Mouse (Mus musculus) left cerebral cortex, adult 2 months (tissue): Measurements from ENCODE around the gene Myt1. TPM values are rescaled to one million over a fixed set of nuclear protein-coding genes. Genes with fewer than 3 reads are reported as not detected.

Source experiments
- DNase-seq, 2 experiments: peaks; one replicate each; pipeline ENCODE4 v3.0.0; 2021 to 2022; ENCODE audit warnings: low spot score in 2 of 2, mixed read lengths in 1 of 2; ENCODE audit errors: extremely low spot score in 1 of 2
- H3K27ac ChIP-seq: fragments of 200-600 bp; 2 replicates; pipeline ENCODE4 v1.8.1; 2022
- H3K4me3 ChIP-seq: fragments of 200-600 bp; 2 replicates; pipeline ENCODE4 v1.8.1; 2022
- CTCF ChIP-seq: fragments of 200-600 bp; IDR thresholded peaks from 2 replicates; pipeline ENCODE4 v1.8.1; 2022; ENCODE audit warnings: antibody characterized with exemption, mild to moderate bottlenecking, moderate library complexity
- intact Hi-C: fragments of 180-260 bp; cut with DNase I; formaldehyde crosslinking; loops from one replicate; pipeline ENCODE4 v1.15.1; 2025
- total RNA-seq, 2 experiments: library from RNA; stranded (reverse); gene quantifications; 2 replicates each; pipeline ENCODE4 v1.2.3; 2021

Myt1 gene
- total RNA-seq, 2 experiments from 2014 or later, result 17.9 to 19.6 TPM

GRCm38 (mm10) chr2:181759041-181759440 is 4.1 kb upstream of the Myt1 start:
- TF ChIP-seq CTCF, result no peak
- H3K27ac ChIP-seq, result no peak overlapping the region
- DNase-seq, result peak; percentile 38 to 48
- intact Hi-C loops, result no loop called here
- H3K4me3 ChIP-seq, result no peak overlapping the region

DNA sequence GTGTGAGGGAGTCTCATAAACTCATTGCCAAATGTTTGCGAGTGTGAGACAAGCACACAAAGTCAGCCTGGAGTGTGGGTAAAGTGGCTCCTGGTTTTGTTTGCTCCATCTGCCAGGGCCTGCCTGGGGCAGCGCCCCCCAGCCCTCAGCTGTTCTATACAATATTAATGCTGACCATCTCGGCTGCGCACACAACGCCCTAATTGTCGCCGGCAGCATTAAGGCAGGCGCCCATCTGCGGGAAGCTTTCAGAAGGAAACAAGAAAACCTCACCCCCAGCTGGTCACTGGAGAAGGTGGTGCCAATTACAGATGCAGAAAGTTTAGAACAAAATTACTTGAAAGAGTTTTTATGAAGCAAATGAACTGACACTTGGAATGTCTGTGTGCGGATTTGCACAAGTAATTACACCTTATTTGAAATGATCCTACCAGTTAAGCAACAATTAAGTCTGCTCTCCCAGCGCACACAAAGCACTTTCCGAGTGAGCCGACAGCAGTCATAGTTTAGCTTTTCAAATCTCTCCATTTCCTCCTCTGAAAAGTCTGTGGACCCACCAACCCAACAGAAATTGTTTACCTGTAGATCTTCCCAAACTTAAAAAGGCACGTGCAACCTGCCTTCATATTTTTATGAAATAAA is 875 bp downstream of the Myt1 start:
- no peak for TF ChIP-seq CTCF
- Histone ChIP-seq H3K27ac (no peak overlapping the region), H3K4me3 (no peak overlapping the region)
- intact Hi-C loops, result no loop called here
- DNase-seq, result no peak

GRCm38 (mm10) chr2:181764600-181764999 is 1.5 kb downstream of the Myt1 start:
- no peak for DNase-seq
- intact Hi-C loops, result no loop called here
- no peak overlapping the region for H3K4me3 ChIP-seq
- TF ChIP-seq CTCF, result no peak
- no peak overlapping the region for H3K27ac ChIP-seq

DNA sequence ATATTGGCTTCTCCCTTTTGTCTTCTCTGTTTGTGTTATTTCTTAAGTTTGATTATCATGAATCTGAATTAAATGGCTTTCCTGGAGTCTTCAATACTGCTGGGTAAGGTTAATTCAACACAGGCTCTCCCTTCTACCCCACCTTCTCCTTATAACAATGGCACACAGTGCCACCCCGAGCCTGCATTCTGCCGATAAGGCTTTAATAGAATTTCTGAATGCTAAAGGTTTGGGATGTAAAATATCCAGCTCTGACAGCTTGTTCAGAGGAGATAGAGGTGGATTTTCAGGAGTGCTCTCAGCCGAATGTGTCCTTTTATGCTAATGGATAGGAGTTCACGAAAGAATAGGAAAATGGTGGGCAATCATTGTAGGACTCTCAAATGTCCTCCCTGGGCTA is 2.1 kb downstream of the Myt1 start:
- intact Hi-C loops, result no loop called here
- Histone ChIP-seq H3K4me3 (no peak overlapping the region), H3K27ac (no peak overlapping the region)
- TF ChIP-seq CTCF, result no peak
- DNase-seq, result no peak

- peak overlapping the region; percentile 83 for H3K27ac ChIP-seq
- TF ChIP-seq CTCF, result no peak
Measured at GRCm38 (mm10) chr2:181766672-181767557, 3.8 kb downstream of the Myt1 start.

GRCm38 (mm10) chr2:181768451-181768850 is 5.3 kb downstream of the Myt1 start:
- DNase-seq, result no peak
- Histone ChIP-seq H3K4me3 (no peak overlapping the region), H3K27ac (no peak overlapping the region)
- intact Hi-C loops, result no loop called here
- no peak for TF ChIP-seq CTCF

More at GRCm38 (mm10) chr2:181766672-181767557, 3.8 kb downstream of the Myt1 start:
- intact Hi-C loops, result no loop called here
- peak in 1 of 2 experiments; percentile 24 for DNase-seq
- peak overlapping the region; percentile 55 for H3K4me3 ChIP-seq

- intact Hi-C loops, result no loop called here
- TF ChIP-seq CTCF, result no peak
- H3K4me3 ChIP-seq, result no peak overlapping the region
- no peak for DNase-seq
- H3K27ac ChIP-seq, result no peak overlapping the region
Measured at GRCm38 (mm10) chr2:181769397-181769796, 6.3 kb downstream of the Myt1 start.

DNA sequence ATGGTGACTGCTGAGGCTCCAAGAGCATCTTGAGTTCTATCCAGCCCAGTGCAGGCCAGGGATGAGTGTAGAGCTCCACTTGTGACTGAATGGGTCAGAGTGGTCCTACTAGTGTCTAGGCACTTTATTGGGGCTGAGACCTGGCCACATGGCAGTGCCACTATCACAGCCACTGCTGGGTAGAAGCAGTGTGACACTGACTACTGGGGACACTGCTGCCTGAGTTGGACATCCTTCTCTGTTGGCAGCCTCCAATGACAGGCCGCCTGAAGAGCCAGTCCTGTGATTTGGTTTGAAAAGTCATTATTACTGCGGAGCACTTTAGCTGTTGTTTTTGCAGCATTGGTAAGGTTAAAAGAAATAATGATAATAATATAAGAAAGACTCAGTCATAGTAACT is 10.1 kb downstream of the Myt1 start:
- no peak overlapping the region for H3K27ac ChIP-seq
- no peak overlapping the region for H3K4me3 ChIP-seq
- intact Hi-C loops, result no loop called here
- DNase-seq, result no peak
- no peak for TF ChIP-seq CTCF

DNA sequence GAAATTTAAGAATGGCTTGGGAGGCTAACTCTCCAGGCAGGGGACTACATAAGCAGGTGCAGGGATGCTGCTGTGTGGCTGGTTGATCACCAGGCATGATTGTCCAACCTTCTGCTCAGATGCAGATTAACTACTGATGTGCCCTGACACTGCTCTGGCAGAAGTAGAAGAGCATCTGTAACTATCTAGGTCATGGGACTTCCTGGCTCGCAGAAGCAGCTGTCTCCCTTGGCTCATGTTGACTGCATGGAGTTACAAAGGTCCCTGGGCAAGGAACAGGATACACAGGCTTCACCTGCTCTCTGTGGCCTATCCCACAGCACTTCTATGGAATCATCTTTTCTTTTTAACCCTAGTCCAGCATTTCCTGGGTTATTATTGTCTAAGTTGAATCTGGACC is 12.7 kb downstream of the Myt1 start:
- intact Hi-C loops, result no loop called here

GRCm38 (mm10) chr2:181777715-181778114 is 14.6 kb downstream of the Myt1 start:
- intact Hi-C loops, result no loop called here
- H3K27ac ChIP-seq, result no peak overlapping the region

More for the DNA sequence above, 12.7 kb downstream of the Myt1 start:
- DNase-seq, result no peak
- TF ChIP-seq CTCF, result no peak
- Histone ChIP-seq H3K4me3 (no peak overlapping the region), H3K27ac (no peak overlapping the region)

DNA sequence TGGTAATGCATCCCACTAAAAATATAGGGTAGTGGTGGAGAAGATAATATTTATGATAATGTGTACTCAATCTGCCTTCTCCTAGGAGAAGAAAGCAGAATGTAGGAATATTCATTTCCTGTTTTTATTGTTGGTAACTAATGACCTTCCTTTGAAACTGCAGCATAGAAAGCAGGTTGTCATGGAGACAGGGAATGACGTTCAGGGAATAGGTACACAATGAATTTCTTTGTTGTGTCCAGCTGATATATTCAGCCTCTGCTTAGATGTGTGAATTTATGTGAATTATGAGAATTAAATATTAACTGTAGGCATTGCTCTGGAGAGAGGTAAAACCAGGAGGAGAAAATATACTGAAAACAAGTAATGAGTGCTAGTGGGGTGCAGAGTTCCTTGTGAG is 18.3 kb downstream of the Myt1 start:
- no peak overlapping the region for H3K4me3 ChIP-seq
- intact Hi-C loops, result no loop called here
- H3K27ac ChIP-seq, result no peak overlapping the region
- no peak for DNase-seq
- no peak for TF ChIP-seq CTCF

More at GRCm38 (mm10) chr2:181777715-181778114, 14.6 kb downstream of the Myt1 start:
- peak; percentile 25 for TF ChIP-seq CTCF
- DNase-seq, result no peak
- no peak overlapping the region for H3K4me3 ChIP-seq

GRCm38 (mm10) chr2:181787852-181788251 is 24.7 kb downstream of the Myt1 start:
- H3K4me3 ChIP-seq, result no peak overlapping the region
- no peak overlapping the region for H3K27ac ChIP-seq
- intact Hi-C loops, result no loop called here
- no peak for DNase-seq
- no peak for TF ChIP-seq CTCF
